14 mouse cellular contexts compared by ENCODE assay signal in genomic region chr19:41151321-41152015, GRCm38 (mm10). TPM values are rescaled to one million over a fixed set of nuclear protein-coding genes. Genes with fewer than 3 reads are reported as not detected.
A peak's percentile ranks its signal among the peaks of the same experiment; 100 is the strongest.
DNase-seq lines count a peak whose midpoint lies in the region; ATAC-seq lines count a peak whose summit lies in the region.
"Had no signal": no experiment of that assay in that cellular context is flagged by ENCODE, and none has a peak within 500 bp of the region (broad histone marks: within the 10 kb centered on the region; RNA-seq: fewer than 3 reads in every experiment).

No protein-coding gene starts in this region.

- no peak overlapping the region for H3K4me2 ChIP-seq in kidney, embryonic 14.5 days (replicated peaks; ENCODE audit: low read depth, low read length)

- H3K27ac ChIP-seq in kidney, embryonic 14.5 days (ENCODE audit: low read depth, low read length), result no peak overlapping the region
- H3K27ac ChIP-seq: liver, embryonic 14.5 days had no signal

- H3K9ac ChIP-seq in kidney, embryonic 14.5 days (ENCODE audit: low read depth, low read length), result no peak overlapping the region
- H3K9ac ChIP-seq: liver, embryonic 14.5 days had no signal

- H3K27me3 ChIP-seq in kidney, embryonic 14.5 days (ENCODE audit: control insufficient read depth, insufficient read depth, low read length), result no peaks in the 10 kb centered on the region

- WGBS in kidney, embryonic 14.5 days, result 61% methylated on average over 7 of the region's 7 CpGs

- ATAC-seq in kidney, embryonic 14.5 days (ENCODE audit: low FRiP score, low TSS enrichment), result no peak

- H3K4me3 ChIP-seq in kidney, embryonic 14.5 days (ENCODE audit: low read length), result no peak overlapping the region
- H3K4me3 ChIP-seq: myocyte had no signal

- peak; percentile 4 for DNase-seq in kidney, adult 9 months
- peak; percentile 9 for DNase-seq in right cerebral cortex, adult 18-20 months
- DNase-seq in right cerebral cortex, postnatal 10 days (ENCODE audit: low spot score in 2 of 2), result no peak
- DNase-seq in fibroblast of lung, adult 2 months (ENCODE audit: low read depth), result peak; percentile 50
- DNase-seq in layer of hippocampus, postnatal 36 days, result no peak
- DNase-seq in adrenal gland, adult 8-10 months, result no peak
- DNase-seq: adrenal gland, postnatal 14 days; cerebellum, adult 11 months; thymus, postnatal 4 days had no signal

- no peaks in the 10 kb centered on the region for H3K36me3 ChIP-seq in kidney, embryonic 14.5 days (ENCODE audit: control insufficient read depth, insufficient read depth, low read length)

- no peaks in the 10 kb centered on the region for H3K4me1 ChIP-seq in kidney, embryonic 14.5 days (ENCODE audit: control insufficient read depth, insufficient read depth, low read length)

- H3K9me3 ChIP-seq in kidney, embryonic 14.5 days (ENCODE audit: control insufficient read depth, low read length), result no peaks in the 10 kb centered on the region

RNA-seq across cellular contexts. Expression of gene Tll2, which starts 55.2 kb away (rescaled TPM):
- polyA plus RNA-seq in kidney, embryonic 14.5 days (2014; fragmentation: Nextera tagmentation; extraction: Ambion mirVana), result not detected in 2 replicates
- total RNA-seq in layer of hippocampus, postnatal 36 days (2021), result under 1 TPM; 0.58 to 0.85 TPM
- total RNA-seq in adrenal gland, adult 8-10 months (2022), result under 1 TPM in 1 of 4 experiments, not detected in 3; 0.07 TPM
- total RNA-seq: adrenal gland, postnatal 14 days; megakaryocyte-erythroid progenitor cell, adult 5-6 weeks had no signal
- polyA plus RNA-seq: liver, embryonic 14.5 days; myocyte; small intestine, adult 2 months had no signal

Comparison
In these comparisons a context has a peak if more than half of its experiments do, and no peak if none do; other contexts are left out.
1. DNase-seq: peak in kidney, adult 9 months (single experiment), right cerebral cortex, adult 18-20 months (single experiment) and fibroblast of lung, adult 2 months (single experiment); none in right cerebral cortex, postnatal 10 days (0 of 2), layer of hippocampus, postnatal 36 days (0 of 2) and adrenal gland, adult 8-10 months (single experiment).